Mouse (Mus musculus) ES-Bruce4 (cell line): Measurements from ENCODE around the gene Tcte1. TPM values are rescaled to one million over a fixed set of nuclear protein-coding genes. Genes with fewer than 3 reads are reported as not detected.

Experiments used
- H3K27ac ChIP-seq: 2 replicates; pipeline ENCODE4 v1.5.1; 2012; ENCODE audit warnings: low read length, inconsistent platforms; ENCODE audit not compliant: insufficient read depth
- H3K27me3 ChIP-seq: 2 replicates; pipeline ENCODE4 v1.6.1; 2012; ENCODE audit warnings: mild to moderate bottlenecking, low read length, inconsistent platforms; ENCODE audit not compliant: control insufficient read depth, poor library complexity, insufficient read depth, severe bottlenecking
- H3K36me3 ChIP-seq: 2 replicates; pipeline ENCODE4 v1.6.1; 2012; ENCODE audit warnings: inconsistent platforms, mild to moderate bottlenecking, low read length, moderate library complexity; ENCODE audit not compliant: control insufficient read depth, poor library complexity, insufficient read depth, severe bottlenecking
- H3K4me1 ChIP-seq: one replicate; pipeline ENCODE4 v1.8.1; 2011; ENCODE audit warnings: low read length; ENCODE audit not compliant: control insufficient read depth, insufficient read depth
- H3K4me3 ChIP-seq: 2 replicates; pipeline ENCODE4 v1.5.1; 2011; ENCODE audit warnings: low read depth, mild to moderate bottlenecking, low read length
- H3K9ac ChIP-seq: 2 replicates; pipeline ENCODE4 v1.6.1; 2012; ENCODE audit warnings: low read depth, mild to moderate bottlenecking, inconsistent platforms; ENCODE audit not compliant: poor library complexity, severe bottlenecking
- H3K9me3 ChIP-seq: replicated peaks from 2 replicates; pipeline ENCODE4 v1.6.1; 2012; ENCODE audit warnings: mild to moderate bottlenecking, low read length, inconsistent platforms; ENCODE audit not compliant: control insufficient read depth, poor library complexity, insufficient read depth, severe bottlenecking
- CTCF ChIP-seq: IDR thresholded peaks from one replicate; pipeline ENCODE4 v1.8.1; 2011; ENCODE audit warnings: low read depth, low read length
- EP300 ChIP-seq: IDR thresholded peaks from 2 replicates; pipeline ENCODE4 v1.6.1; 2011; ENCODE audit warnings: low read depth, low read length; ENCODE audit not compliant: insufficient read depth
- POLR2A ChIP-seq: IDR thresholded peaks from one replicate; pipeline ENCODE4 v1.8.1; 2011; ENCODE audit warnings: low read length; ENCODE audit not compliant: insufficient read depth
- polyA plus RNA-seq: library from polyadenylated mRNA; stranded (reverse); fragments of >200 nt; gene quantifications from 2 replicates; pipeline ENCODE4 v1.2.4, GENCODE M21; 2011; ENCODE audit warnings: low read depth; ENCODE audit not compliant: missing spikeins, insufficient read depth, insufficient read length

Tcte1 gene
- polyA plus RNA-seq, 1 experiment, result not detected

GRCm38 (mm10) chr17:45551816-45552451 is 28.7 kb downstream of the Tcte1 start:
- Histone ChIP-seq H3K27me3 (no peaks in the 10 kb centered on the region), H3K4me3 (no peak overlapping the region), H3K9ac (no peak overlapping the region), H3K9me3 (no peaks in the 10 kb centered on the region), H3K36me3 (no peaks in the 10 kb centered on the region), H3K27ac (no peak overlapping the region), H3K4me1 (no peaks in the 10 kb centered on the region)
- TF ChIP-seq POLR2A (no peak), CTCF (peak; percentile 91), EP300 (no peak)

DNA sequence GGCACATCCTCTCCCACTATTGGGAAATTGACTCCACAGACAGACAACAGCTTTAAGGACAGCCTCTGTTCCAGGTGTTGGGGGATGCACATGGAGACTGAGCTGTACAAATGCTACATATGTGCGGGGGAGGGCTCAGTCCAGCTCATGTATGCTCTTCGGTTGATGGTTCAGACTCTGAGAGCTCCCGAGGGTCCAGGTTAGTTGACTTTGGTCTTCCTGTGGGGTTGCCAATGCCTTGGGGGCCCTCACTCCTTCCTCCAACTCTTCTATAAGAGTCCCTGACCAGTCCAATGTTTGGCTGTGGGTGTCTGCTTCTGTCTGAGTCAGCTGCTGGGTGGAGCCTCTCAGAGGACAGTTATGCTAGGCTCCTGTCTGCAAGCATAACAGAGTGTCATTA is 29.8 kb downstream of the Tcte1 start:
- no peaks in the 10 kb centered on the region for H3K4me1 ChIP-seq
- H3K27me3 ChIP-seq, result no peaks in the 10 kb centered on the region
- H3K27ac ChIP-seq, result no peak overlapping the region
- TF ChIP-seq CTCF (no peak), POLR2A (no peak), EP300 (no peak)
- no peak overlapping the region for H3K4me3 ChIP-seq
- H3K9me3 ChIP-seq, result no peaks in the 10 kb centered on the region
- no peaks in the 10 kb centered on the region for H3K36me3 ChIP-seq
- no peak overlapping the region for H3K9ac ChIP-seq

DNA sequence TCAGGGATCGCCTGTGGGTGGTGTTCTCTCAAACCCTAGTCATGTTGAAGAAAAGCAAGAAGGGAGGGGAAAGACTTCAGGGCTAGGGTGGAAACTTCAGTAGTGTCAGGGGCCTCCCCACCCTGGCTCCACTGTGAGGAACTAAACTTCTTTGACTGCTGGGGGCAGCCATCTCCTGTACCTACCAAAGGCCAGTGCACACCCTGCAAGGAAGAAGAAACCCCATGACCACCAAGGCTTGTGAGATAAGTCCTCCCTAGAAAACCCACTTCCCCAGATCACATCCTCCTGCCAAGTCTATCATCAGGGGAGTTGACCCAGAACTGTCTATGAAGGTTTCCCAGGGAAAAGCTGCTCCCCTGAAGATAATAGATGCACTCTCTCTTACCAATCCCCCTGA is 31.2 kb downstream of the Tcte1 start:
- Histone ChIP-seq H3K4me1 (no peaks in the 10 kb centered on the region), H3K36me3 (no peaks in the 10 kb centered on the region), H3K9me3 (no peaks in the 10 kb centered on the region), H3K4me3 (no peak overlapping the region), H3K27me3 (no peaks in the 10 kb centered on the region), H3K27ac (no peak overlapping the region), H3K9ac (no peak overlapping the region)
- TF ChIP-seq CTCF (no peak), EP300 (no peak), POLR2A (no peak)

GRCm38 (mm10) chr17:45555452-45556106 is 32.3 kb downstream of the Tcte1 start, which contains the start of gene Nfkbie:
TSS of gene Nfkbie (plus strand) at chr17:45555703.
- Histone ChIP-seq H3K4me3 (peak within 1 kb of the TSS; percentile 79), H3K27ac (no peak within 1 kb of the TSS), H3K9ac (peak within 1 kb of the TSS; percentile 78), H3K36me3 (no peaks in the 10 kb centered on the region), H3K4me1 (no peaks in the 10 kb centered on the region), H3K9me3 (no peaks in the 10 kb centered on the region), H3K27me3 (no peaks in the 10 kb centered on the region)
- TF ChIP-seq CTCF, result no peak
- peak; percentile 45 for TF ChIP-seq POLR2A

DNA sequence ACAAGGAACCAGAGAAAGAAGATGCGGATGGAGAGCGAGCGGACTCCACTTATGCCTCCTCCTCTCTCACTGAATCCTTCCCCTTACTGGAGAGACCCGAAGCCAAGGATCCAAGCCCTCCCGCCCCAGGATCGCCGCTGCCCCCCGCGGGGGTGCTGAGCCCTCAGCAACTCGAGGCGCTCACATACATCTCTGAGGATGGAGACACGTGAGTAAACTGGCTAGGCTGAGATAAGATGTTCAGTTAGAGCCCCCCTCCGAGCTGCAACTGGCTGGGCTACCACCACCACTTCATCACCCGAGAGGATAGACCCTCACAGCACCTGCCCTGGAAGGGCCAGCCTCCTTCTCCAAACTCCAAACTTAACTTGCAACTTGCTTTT is 32.9 kb downstream of the Tcte1 start:
- Histone ChIP-seq H3K36me3 (no peaks in the 10 kb centered on the region), H3K27me3 (no peaks in the 10 kb centered on the region), H3K9me3 (no peaks in the 10 kb centered on the region), H3K4me1 (no peaks in the 10 kb centered on the region), H3K4me3 (peak overlapping the region; percentile 79), H3K9ac (peak overlapping the region; percentile 78), H3K27ac (no peak overlapping the region)
- TF ChIP-seq CTCF (no peak), EP300 (no peak), POLR2A (no peak)

DNA sequence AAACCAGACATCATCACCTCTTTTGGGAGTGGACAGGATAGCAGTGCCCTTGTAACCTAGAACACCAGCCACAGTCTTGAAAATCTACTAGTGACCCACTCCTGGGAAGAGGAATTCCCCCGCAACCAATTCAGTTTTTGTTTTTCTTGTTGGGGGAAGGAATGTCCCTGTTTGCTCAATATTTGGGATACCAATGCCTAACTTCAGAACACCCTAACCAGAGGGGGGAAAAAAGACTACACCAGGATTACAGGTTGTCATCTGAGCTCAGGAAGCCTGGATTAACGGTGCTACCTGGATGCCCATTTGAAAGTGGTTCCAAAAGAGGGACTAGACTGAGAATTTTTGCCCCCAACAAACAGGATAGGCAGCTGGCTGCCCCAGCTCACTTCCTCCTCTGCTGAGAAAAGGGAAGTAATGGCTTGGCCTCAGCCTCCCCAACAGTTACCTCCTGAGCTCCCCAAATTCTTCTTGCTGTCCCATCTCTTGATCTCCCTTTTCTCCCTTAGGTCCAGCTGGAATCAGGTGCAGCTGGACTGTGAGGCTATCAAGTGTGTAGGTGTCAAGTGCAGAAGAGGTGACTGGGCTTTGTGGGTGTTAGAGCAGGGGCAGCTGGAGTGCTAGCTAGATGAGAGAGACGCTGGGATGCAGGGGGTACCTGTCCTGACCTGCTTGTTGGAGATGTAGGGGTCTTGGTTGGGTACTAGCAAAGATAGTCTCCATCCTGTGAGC is 33.4 kb downstream of the Tcte1 start:
- no peak overlapping the region for H3K9ac ChIP-seq
- peak overlapping the region; percentile 79; the same call in 1 of the 2 replicates for H3K4me3 ChIP-seq
- H3K4me1 ChIP-seq, result no peaks in the 10 kb centered on the region
- H3K9me3 ChIP-seq, result no peaks in the 10 kb centered on the region
- no peak for TF ChIP-seq POLR2A
- TF ChIP-seq EP300, result no peak
- no peak for TF ChIP-seq CTCF
- H3K27me3 ChIP-seq, result no peaks in the 10 kb centered on the region
- H3K36me3 ChIP-seq, result no peaks in the 10 kb centered on the region
- H3K27ac ChIP-seq, result no peak overlapping the region
